7 mouse cellular contexts compared by ENCODE assay signal in the genomic region with DNA sequence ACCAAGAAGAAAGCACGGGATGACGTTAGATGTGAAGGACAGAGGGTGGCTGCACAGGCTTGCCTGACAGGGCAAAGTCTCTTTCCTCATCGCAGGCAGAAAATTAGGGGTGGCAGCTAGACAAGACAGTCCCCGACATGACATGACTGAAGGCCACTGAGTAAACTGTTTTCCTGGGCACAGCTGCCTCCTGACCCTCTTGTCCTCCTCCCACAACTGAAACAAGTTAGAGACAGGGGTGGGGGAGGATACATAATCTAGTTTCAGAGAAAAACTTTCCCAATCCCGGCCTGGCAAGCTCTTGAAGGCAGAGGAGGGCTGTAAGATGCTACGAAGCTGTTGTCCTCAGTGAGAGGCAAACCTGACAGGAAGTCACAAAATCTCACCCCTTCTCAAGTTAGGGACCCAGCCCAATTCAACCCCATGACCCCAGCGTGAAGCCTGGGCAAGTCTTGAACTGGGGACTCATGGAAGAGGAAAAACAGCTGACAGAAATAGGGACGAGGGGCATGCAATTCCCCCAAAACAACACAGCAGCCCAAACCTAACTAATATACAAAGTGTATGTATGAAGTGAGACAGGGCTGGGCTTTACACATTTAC. TPM values are rescaled to one million over a fixed set of nuclear protein-coding genes. Genes with fewer than 3 reads are reported as not detected.
DNase-seq lines count a peak whose midpoint lies in the region; ATAC-seq lines count a peak whose summit lies in the region.

No protein-coding gene starts in this region.

- no peaks in the 10 kb centered on the region for H3K36me3 ChIP-seq in heart, embryonic 15.5 days
- H3K36me3 ChIP-seq in liver, embryonic 16.5 days (ENCODE audit: control insufficient read depth, insufficient read depth): no peaks in the 10 kb centered on the region

- WGBS in heart, embryonic 15.5 days: 44% methylated on average over 8 of the region's 8 CpGs
- 22% methylated on average over 8 of the region's 8 CpGs for WGBS in liver, embryonic 16.5 days (ENCODE audit: insufficient replicate concordance)

- peak overlapping the region; percentile 89 for H3K4me2 ChIP-seq in heart, embryonic 15.5 days
- H3K4me2 ChIP-seq in liver, embryonic 16.5 days (ENCODE audit: low read depth, low read length): peak overlapping the region; percentile 74

- ATAC-seq in heart, embryonic 15.5 days (replicated peaks; ENCODE audit: insufficient number of reproducible peaks, insufficient read depth, low FRiP score, low read depth): no peak
- no peak for ATAC-seq in liver, embryonic 16.5 days (ENCODE audit: low read depth)

- peaks cover 2% of the 10 kb centered on the region; the same call in 1 of the 2 replicates for H3K27me3 ChIP-seq in heart, embryonic 15.5 days
- H3K27me3 ChIP-seq in liver, embryonic 16.5 days (ENCODE audit: control insufficient read depth, insufficient read depth, low read depth, low read length): peaks cover 36% of the 10 kb centered on the region

- peaks cover 67% of the 10 kb centered on the region for H3K4me1 ChIP-seq in heart, embryonic 15.5 days (replicated peaks)
- H3K4me1 ChIP-seq in liver, embryonic 16.5 days (ENCODE audit: control insufficient read depth, low read depth, low read length): peaks cover 19% of the 10 kb centered on the region

- H3K27ac ChIP-seq in heart, embryonic 15.5 days: peak overlapping the region; percentile 92
- H3K27ac ChIP-seq in liver, embryonic 16.5 days (ENCODE audit: low read length): peak overlapping the region; percentile 78

- DNase-seq in ovary, adult 18-20 months (ENCODE audit: low spot score): peak; percentile 52
- DNase-seq in ovary, postnatal 14 days (ENCODE audit: low spot score): no peak
- DNase-seq in adrenal gland, adult 8-10 months: no peak
- no peak for DNase-seq in layer of hippocampus, adult 9-11 months
- no peak for DNase-seq in cerebellum, postnatal 4 days (ENCODE audit: low spot score in 2 of 2)

- H3K4me3 ChIP-seq in heart, embryonic 15.5 days: peak overlapping the region; percentile 62
- H3K4me3 ChIP-seq in liver, embryonic 16.5 days (ENCODE audit: low read depth, low read length): peak overlapping the region; percentile 63

- H3K9ac ChIP-seq in heart, embryonic 15.5 days: 0 out of 2 replicates have a peak overlapping the region, but pooled peaks have one; percentile 12
- H3K9ac ChIP-seq in liver, embryonic 16.5 days (ENCODE audit: low read depth, low read length): peak overlapping the region; percentile 59; the same call in 1 of the 2 replicates

- no peaks in the 10 kb centered on the region for H3K9me3 ChIP-seq in heart, embryonic 15.5 days (replicated peaks)
- H3K9me3 ChIP-seq in liver, embryonic 16.5 days (replicated peaks; ENCODE audit: control insufficient read depth, low read length): no peaks in the 10 kb centered on the region

RNA-seq across cellular contexts. Expression of gene Lrp1, which starts 1.7 kb away (rescaled TPM):
- 31.2 and 43.1 TPM in 2 replicates for polyA plus RNA-seq in heart, embryonic 15.5 days (2015; fragmentation: Nextera tagmentation; extraction: Ambion mirVana)
- polyA plus RNA-seq in liver, embryonic 16.5 days (2015; fragmentation: Nextera tagmentation; extraction: Ambion mirVana): 31.9 and 36.3 TPM in 2 replicates
- total RNA-seq in adrenal gland, adult 8-10 months (2022): 100 to 1,000 TPM; 212 to 271 (median 242) TPM

RNA-seq across cellular contexts. Expression of gene Stat6, which starts 23.6 kb away (rescaled TPM):
- polyA plus RNA-seq in heart, embryonic 15.5 days (2015; fragmentation: Nextera tagmentation; extraction: Ambion mirVana): 26.2 and 33.5 TPM in 2 replicates
- polyA plus RNA-seq in liver, embryonic 16.5 days (2015; fragmentation: Nextera tagmentation; extraction: Ambion mirVana): 14.8 and 17.7 TPM in 2 replicates
- 100 to 1,000 TPM in 3 of 4 experiments, 10 to 100 TPM in 1; 96.7 to 113 (median 107) TPM for total RNA-seq in adrenal gland, adult 8-10 months (2022)

RNA-seq across cellular contexts. Expression of gene Nemp1, which starts 47.5 kb away (rescaled TPM):
- 7.8 and 8.9 TPM in 2 replicates for polyA plus RNA-seq in heart, embryonic 15.5 days (2015; fragmentation: Nextera tagmentation; extraction: Ambion mirVana)
- 6.7 and 7.1 TPM in 2 replicates for polyA plus RNA-seq in liver, embryonic 16.5 days (2015; fragmentation: Nextera tagmentation; extraction: Ambion mirVana)
- 10 to 100 TPM in 2 of 4 experiments, 1 to 10 TPM in 2; 6.3 to 10.6 (median 9.6) TPM for total RNA-seq in adrenal gland, adult 8-10 months (2022)

RNA-seq across cellular contexts. Expression of gene Nab2, which starts 49.1 kb away (rescaled TPM):
- 10.9 and 14.9 TPM in 2 replicates for polyA plus RNA-seq in heart, embryonic 15.5 days (2015; fragmentation: Nextera tagmentation; extraction: Ambion mirVana)
- 3.0 and 3.9 TPM in 2 replicates for polyA plus RNA-seq in liver, embryonic 16.5 days (2015; fragmentation: Nextera tagmentation; extraction: Ambion mirVana)
- total RNA-seq in adrenal gland, adult 8-10 months (2022): 10 to 100 TPM; 20.0 to 33.6 (median 26.8) TPM
